Mouse (Mus musculus): ENCODE results near the gene Arntl2. TPM values are rescaled to one million over a fixed set of nuclear protein-coding genes. Genes with fewer than 3 reads are reported as not detected.

The Arntl2 gene
- total and polyA plus RNA-seq, 3 experiments, result not detected

DNA sequence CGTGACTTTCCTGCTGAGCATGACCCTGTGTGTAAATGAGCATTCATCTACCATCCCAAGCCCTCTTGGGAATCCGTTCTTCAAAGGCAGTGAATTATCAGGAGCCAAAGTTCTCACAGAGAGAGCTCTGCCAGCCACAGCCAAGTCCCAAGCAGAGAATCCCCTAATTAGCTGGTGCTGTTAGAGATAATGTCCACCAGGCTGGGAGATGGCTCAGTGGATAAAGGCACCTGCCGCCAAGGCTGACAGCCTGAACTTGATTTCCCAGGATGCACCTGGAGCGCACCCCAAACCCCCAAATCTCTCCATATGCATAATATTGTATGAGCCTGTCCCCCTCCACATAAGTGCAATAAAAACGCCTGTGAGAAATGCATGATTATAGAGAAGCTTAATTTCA is 49.5 kb downstream of the Arntl2 start:
- Histone ChIP-seq H3K9ac (ENCODE audit: insufficient read depth, low read depth) (no peak overlapping the region), H3K79me2 (replicated peaks; ENCODE audit: control insufficient read depth, extremely low read depth, insufficient read depth, poor library complexity, severe bottlenecking) (no peaks in the 10 kb centered on the region), H3K36me3 (replicated peaks in 1 of 2; ENCODE audit: control insufficient read depth in 1 of 2, insufficient read depth in 1 of 2, low read length in 1 of 2) (no peaks in the 10 kb centered on the region), H3K27ac (ENCODE audit: insufficient read depth, low read depth) (no peak overlapping the region), H3K27me3 (replicated peaks) (no peaks in the 10 kb centered on the region), H3K4me3 (replicated peaks in 1 of 3; ENCODE audit: low read depth in 2 of 3, low read length in 2 of 3, poor library complexity in 1 of 3) (no peak overlapping the region), H3K4me2 (ENCODE audit: insufficient read depth, low read depth, poor library complexity, severe bottlenecking) (peak overlapping the region; percentile 26; the same call in 1 of the 2 replicates), H3K9me3 (replicated peaks; ENCODE audit: low read length) (no peaks in the 10 kb centered on the region), H3K4me1 (ENCODE audit: control insufficient read depth in 1 of 2, insufficient read depth in 2 of 2) (peaks cover 2 to 17% of the 10 kb centered on the region in 2 experiments; a peak in 2 of 4 replicates)
- no peak for DNase-seq (ENCODE audit: extremely low read depth)
- no peak for TF ChIP-seq USF2 (conservative IDR thresholded peaks at IDR 0.05; ENCODE audit: low read depth, low read length)
- TF ChIP-seq MAX (IDR thresholded peaks at IDR 0.05; ENCODE audit: low read length), result no peak
- TF ChIP-seq SIN3A (IDR thresholded peaks at IDR 0.05; ENCODE audit: low read length), result no peak
- TF ChIP-seq NRF1 (IDR thresholded peaks at IDR 0.05; ENCODE audit: low read depth, low read length), result no peak
- TF ChIP-seq CHD1 (IDR thresholded peaks at IDR 0.05; ENCODE audit: low read depth, low read length), result no peak
- dilution Hi-C loops (cut with MboI; ENCODE audit: extremely low pct_ligation_motif_present, extremely low pct_unique_long_range_greater_than_20kb, low sequenced_read_pairs) (no loop called here), in situ Hi-C loops (cut with MboI; ENCODE audit: low pct_ligation_motif_present, low pct_unique_long_range_greater_than_20kb, low sequenced_read_pairs) (no loop called here)

DNA sequence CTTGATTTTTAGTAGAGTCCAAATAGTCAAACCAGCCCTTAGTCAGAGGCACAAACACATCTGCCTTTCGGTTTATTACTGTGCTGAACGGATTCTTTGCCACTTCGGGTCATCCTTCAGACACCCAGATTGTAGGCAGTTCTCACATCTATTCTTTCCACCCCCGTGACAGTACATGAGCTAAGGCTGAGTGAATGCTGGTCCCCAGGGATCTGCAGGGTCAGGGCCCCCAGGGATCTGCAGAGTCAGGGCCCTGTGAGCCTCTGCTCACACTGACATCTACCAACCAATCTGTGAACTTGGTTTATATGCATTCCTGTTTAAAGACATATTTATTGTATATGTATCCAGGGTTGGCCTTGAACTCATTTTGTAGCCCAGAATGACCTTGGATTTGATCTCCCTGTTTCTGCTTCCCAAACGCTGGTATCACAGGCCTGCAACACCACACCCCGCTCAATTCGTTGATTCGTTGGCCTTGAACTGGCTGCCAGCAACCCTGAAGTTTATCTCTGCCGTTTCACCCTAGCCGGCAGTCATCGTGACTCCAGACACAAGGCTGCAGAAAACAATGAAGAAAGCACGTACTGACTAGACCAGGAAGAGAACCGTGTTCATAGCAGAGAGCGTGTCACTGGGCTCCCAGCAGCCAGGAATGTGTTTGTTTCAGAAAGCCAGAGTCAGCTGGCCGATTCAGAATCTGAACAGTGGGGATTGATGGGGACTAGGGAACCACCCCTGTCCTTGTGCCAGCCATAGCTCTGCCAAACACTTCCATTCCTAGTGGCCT is 50.3 kb downstream of the Arntl2 start:
- Histone ChIP-seq H3K4me1 (ENCODE audit: control insufficient read depth in 1 of 2, insufficient read depth in 2 of 2) (peaks cover 2 to 17% of the 10 kb centered on the region in 2 experiments; a peak in 2 of 4 replicates), H3K4me3 (replicated peaks in 1 of 3; ENCODE audit: low read depth in 2 of 3, low read length in 2 of 3, poor library complexity in 1 of 3) (no peak overlapping the region), H3K27ac (ENCODE audit: insufficient read depth, low read depth) (no peak overlapping the region), H3K9me3 (replicated peaks; ENCODE audit: low read length) (no peaks in the 10 kb centered on the region), H3K27me3 (replicated peaks) (no peaks in the 10 kb centered on the region), H3K4me2 (ENCODE audit: insufficient read depth, low read depth, poor library complexity, severe bottlenecking) (peak overlapping the region; percentile 26; the same call in 1 of the 2 replicates), H3K79me2 (replicated peaks; ENCODE audit: control insufficient read depth, extremely low read depth, insufficient read depth, poor library complexity, severe bottlenecking) (no peaks in the 10 kb centered on the region), H3K36me3 (replicated peaks in 1 of 2; ENCODE audit: control insufficient read depth in 1 of 2, insufficient read depth in 1 of 2, low read length in 1 of 2) (no peaks in the 10 kb centered on the region), H3K9ac (ENCODE audit: insufficient read depth, low read depth) (no peak overlapping the region)
- no peak for TF ChIP-seq HCFC1 (IDR thresholded peaks at IDR 0.05; ENCODE audit: low read depth, low read length)
- TF ChIP-seq USF2 (conservative IDR thresholded peaks at IDR 0.05; ENCODE audit: low read depth, low read length), result no peak
- TF ChIP-seq KAT2A (IDR thresholded peaks at IDR 0.05; ENCODE audit: insufficient replicate concordance, low read length), result no peak
- no peak for TF ChIP-seq CHD2 (IDR thresholded peaks at IDR 0.05; ENCODE audit: low read length)
- TF ChIP-seq CHD1 (IDR thresholded peaks at IDR 0.05; ENCODE audit: low read depth, low read length), result no peak
- TF ChIP-seq RCOR1 (conservative IDR thresholded peaks at IDR 0.05; ENCODE audit: low read depth, low read length), result no peak
- TF ChIP-seq ETS1 (conservative IDR thresholded peaks at IDR 0.05; ENCODE audit: low read depth, low read length), result no peak
- TF ChIP-seq UBTF (IDR thresholded peaks at IDR 0.05; ENCODE audit: low read depth, low read length), result no peak
- TF ChIP-seq POLR2AphosphoS2 (IDR thresholded peaks at IDR 0.05; ENCODE audit: low read depth, low read length), result no peak
- TF ChIP-seq JUN (IDR thresholded peaks at IDR 0.05; ENCODE audit: insufficient read depth, low read depth, low read length), result no peak
- TF ChIP-seq SMC3 (IDR thresholded peaks at IDR 0.05; ENCODE audit: low read depth, low read length), result no peak
- TF ChIP-seq EP300 (IDR thresholded peaks at IDR 0.05; ENCODE audit: low read length), result no peak
- TF ChIP-seq BHLHE40 (IDR thresholded peaks at IDR 0.05; ENCODE audit: low read depth, low read length), result no peak
- peak; percentile 61 for DNase-seq (ENCODE audit: extremely low read depth)
- in situ Hi-C loops (cut with MboI; ENCODE audit: low pct_ligation_motif_present, low pct_unique_long_range_greater_than_20kb, low sequenced_read_pairs), result no loop called here
- dilution Hi-C loops (cut with MboI; ENCODE audit: extremely low pct_ligation_motif_present, extremely low pct_unique_long_range_greater_than_20kb, low sequenced_read_pairs), result no loop called here

Data from CH12.LX (cell line).